Mouse (Mus musculus) hindbrain, embryonic 15.5 days (tissue): ENCODE measurements around the gene Bach1. TPM values are rescaled to one million over a fixed set of nuclear protein-coding genes. Genes with fewer than 3 reads are reported as not detected.

ENCODE experiments used
- ATAC-seq: fragments of 200-750 bp; cut with Nextera tagmentation; 2 replicates; pipeline ENCODE4 v1.8.0; 2017; ENCODE audit warnings: low read depth, moderate number of reproducible peaks, moderate TSS enrichment; ENCODE audit not compliant: low FRiP score
- H3K27ac ChIP-seq: fragments of 300-500 bp; sonication (generic); replicated peaks from 2 replicates; pipeline ENCODE4 v1.5.1; 2015; ENCODE audit warnings: mild to moderate bottlenecking, inconsistent platforms
- H3K27me3 ChIP-seq: fragments of 300-500 bp; sonication (generic); 2 replicates; pipeline ENCODE4 v1.6.1; 2015; ENCODE audit warnings: control low read depth, inconsistent platforms
- H3K36me3 ChIP-seq: fragments of 300-500 bp; sonication (generic); 2 replicates; pipeline ENCODE4 v1.6.1; 2015; ENCODE audit warnings: control low read depth, inconsistent platforms
- H3K4me1 ChIP-seq: fragments of 300-500 bp; sonication (generic); replicated peaks from 2 replicates; pipeline ENCODE4 v1.6.1; 2015; ENCODE audit warnings: control low read depth, inconsistent platforms
- H3K4me2 ChIP-seq: fragments of 300-500 bp; sonication (generic); 2 replicates; pipeline ENCODE4 v1.6.1; 2015; ENCODE audit warnings: moderate library complexity, mild to moderate bottlenecking, inconsistent platforms
- H3K4me3 ChIP-seq: fragments of 300-500 bp; sonication (generic); 2 replicates; pipeline ENCODE4 v1.5.1; 2015; ENCODE audit warnings: mild to moderate bottlenecking, inconsistent platforms
- H3K9ac ChIP-seq: fragments of 300-500 bp; sonication (generic); 2 replicates; pipeline ENCODE4 v1.6.1; 2015; ENCODE audit warnings: inconsistent platforms
- H3K9me3 ChIP-seq: fragments of 300-500 bp; sonication (generic); 2 replicates; pipeline ENCODE4 v1.6.1; 2016; ENCODE audit warnings: control low read depth, inconsistent platforms
- WGBS: fragments of 180-500 bp; shearing (Covaris S2); methylation state at CpG from one replicate; pipeline ENCODE4 v1.1.7; 2015; 5-methylcytosine and 5-hydroxymethylcytosine counted together
- polyA plus RNA-seq: library from polyadenylated mRNA; unstranded; fragments of >200 nt; fragmentation: Nextera tagmentation; extraction: Ambion mirVana; gene quantifications from 2 replicates; pipeline ENCODE4 v1.2.1, GENCODE M21; 2015

Gene Bach1
- polyA plus RNA-seq = 16.6 and 19.7 TPM in 2 replicates

DNA sequence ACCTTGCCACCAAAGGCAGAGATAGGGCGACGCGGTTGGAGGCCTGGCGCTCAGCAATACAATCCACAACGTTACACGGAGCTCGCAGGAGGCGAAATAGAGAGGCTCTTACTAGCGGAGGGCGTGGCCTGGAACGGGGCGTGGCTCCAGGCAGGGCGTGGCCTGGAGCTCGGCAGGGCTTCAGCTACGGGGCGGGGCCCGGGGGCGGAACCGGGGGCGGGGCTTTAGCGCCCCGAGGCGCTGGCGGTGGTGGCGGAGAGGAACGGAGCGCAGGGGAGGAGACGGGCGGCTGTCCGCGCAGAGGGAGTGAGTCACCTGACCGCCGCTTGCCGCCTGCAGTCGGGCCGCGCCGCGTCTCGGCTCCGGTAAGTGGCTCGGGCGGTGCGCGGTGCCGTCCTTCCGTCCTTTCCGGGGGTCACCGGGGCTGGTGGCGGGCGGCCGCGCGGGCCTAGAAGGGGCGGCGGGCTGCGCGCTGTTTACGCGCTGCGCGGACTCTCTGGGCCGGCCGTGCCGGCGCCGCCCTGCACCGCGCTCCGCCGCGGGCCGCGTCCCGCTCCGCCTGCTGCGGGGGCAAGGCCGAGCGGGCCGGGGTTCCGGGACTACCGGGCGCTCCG is at the start of gene Bach1:
Gene Bach1 (plus strand): TSS at position 254 of the 614 bp plus-strand sequence.
- WGBS = under 1% methylated on average over 63 of the region's 84 CpGs
- H3K4me3 ChIP-seq = peak within 1 kb of the TSS; percentile 84
- peak; percentile 94 for ATAC-seq
- peak within 1 kb of the TSS; percentile 94 for H3K27ac ChIP-seq
- peak within 1 kb of the TSS; percentile 72 for H3K4me2 ChIP-seq
- H3K36me3 ChIP-seq = no peaks in the 10 kb centered on the region
- H3K4me1 ChIP-seq = peaks cover 38% of the 10 kb centered on the region
- H3K9ac ChIP-seq = peak within 1 kb of the TSS; percentile 96
- H3K27me3 ChIP-seq = no peaks in the 10 kb centered on the region
- H3K9me3 ChIP-seq = no peaks in the 10 kb centered on the region

- H3K9me3 ChIP-seq = no peaks in the 10 kb centered on the region
- H3K9ac ChIP-seq = no peak overlapping the region
- no peak for ATAC-seq
- H3K4me3 ChIP-seq = no peak overlapping the region
- H3K27me3 ChIP-seq = no peaks in the 10 kb centered on the region
- H3K4me1 ChIP-seq = no peaks in the 10 kb centered on the region
- no peak overlapping the region for H3K4me2 ChIP-seq
- no peak overlapping the region for H3K27ac ChIP-seq
- WGBS = 46% methylated on average over 8 of the region's 8 CpGs
- no peaks in the 10 kb centered on the region for H3K36me3 ChIP-seq
Observed at GRCm38 (mm10) chr16:87652344-87652743, 46.4 kb upstream of the Bach1 start.

DNA sequence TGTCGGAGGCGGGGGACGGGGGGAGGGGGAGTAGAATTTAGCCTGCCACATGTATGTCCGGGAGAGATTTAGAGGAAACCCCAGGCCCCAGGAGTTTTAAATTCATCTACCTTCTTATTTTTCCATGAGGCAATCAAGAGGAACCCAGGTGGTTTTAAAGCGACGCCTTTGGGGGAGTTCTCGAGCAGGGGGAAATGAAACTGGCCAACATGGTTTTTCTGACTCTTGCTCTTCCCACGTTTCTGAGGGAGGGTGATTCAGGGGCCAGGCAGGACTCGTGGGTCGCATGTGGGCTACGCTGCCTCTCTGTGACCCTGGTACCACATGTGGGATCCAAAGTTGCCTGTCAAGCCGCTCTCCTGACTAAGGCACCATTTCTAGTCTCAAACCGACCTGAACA is 45.8 kb upstream of the Bach1 start:
- no peaks in the 10 kb centered on the region for H3K27me3 ChIP-seq
- H3K27ac ChIP-seq = no peak overlapping the region
- H3K4me3 ChIP-seq = no peak overlapping the region
- H3K36me3 ChIP-seq = no peaks in the 10 kb centered on the region
- 88% methylated on average over 13 of the region's 13 CpGs for WGBS
- ATAC-seq = no peak
- no peaks in the 10 kb centered on the region for H3K4me1 ChIP-seq
- no peak overlapping the region for H3K9ac ChIP-seq
- H3K9me3 ChIP-seq = no peaks in the 10 kb centered on the region
- H3K4me2 ChIP-seq = no peak overlapping the region

- 81% methylated on average over 11 of the region's 11 CpGs for WGBS
Observed at GRCm38 (mm10) chr16:87654016-87654575, 44.6 kb upstream of the Bach1 start.

DNA sequence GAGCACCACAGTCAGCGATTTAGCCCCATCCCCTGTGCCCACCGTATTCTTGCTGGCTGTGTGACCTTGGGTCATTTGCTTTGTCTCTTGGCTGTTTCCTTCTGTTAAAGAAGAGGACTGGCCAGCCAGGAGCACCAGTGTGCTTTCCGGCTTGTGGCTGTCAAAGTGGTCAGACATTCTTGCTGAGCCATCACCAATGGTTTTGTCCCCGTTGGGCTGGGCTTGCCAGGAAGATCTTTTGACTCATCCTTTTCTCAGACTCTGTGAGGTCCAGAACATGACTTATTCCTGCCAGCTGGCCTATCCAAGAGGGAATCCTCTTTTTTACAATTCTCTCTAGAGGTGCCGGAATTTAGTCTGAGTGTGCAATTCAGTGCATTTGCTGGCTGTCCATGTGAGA is 43.7 kb upstream of the Bach1 start:
- Histone ChIP-seq H3K4me3 (no peak overlapping the region), H3K4me1 (no peaks in the 10 kb centered on the region), H3K4me2 (no peak overlapping the region), H3K27ac (no peak overlapping the region), H3K27me3 (no peaks in the 10 kb centered on the region), H3K9me3 (no peaks in the 10 kb centered on the region), H3K36me3 (no peaks in the 10 kb centered on the region), H3K9ac (no peak overlapping the region)
- 68% methylated on average over 5 of the region's 5 CpGs for WGBS
- no peak for ATAC-seq

More at GRCm38 (mm10) chr16:87654016-87654575, 44.6 kb upstream of the Bach1 start:
- H3K9me3 ChIP-seq = no peaks in the 10 kb centered on the region
- H3K4me1 ChIP-seq = no peaks in the 10 kb centered on the region
- no peak overlapping the region for H3K4me2 ChIP-seq
- no peak overlapping the region for H3K9ac ChIP-seq
- H3K4me3 ChIP-seq = no peak overlapping the region
- ATAC-seq = no peak
- H3K27ac ChIP-seq = no peak overlapping the region
- H3K36me3 ChIP-seq = no peaks in the 10 kb centered on the region
- no peaks in the 10 kb centered on the region for H3K27me3 ChIP-seq

DNA sequence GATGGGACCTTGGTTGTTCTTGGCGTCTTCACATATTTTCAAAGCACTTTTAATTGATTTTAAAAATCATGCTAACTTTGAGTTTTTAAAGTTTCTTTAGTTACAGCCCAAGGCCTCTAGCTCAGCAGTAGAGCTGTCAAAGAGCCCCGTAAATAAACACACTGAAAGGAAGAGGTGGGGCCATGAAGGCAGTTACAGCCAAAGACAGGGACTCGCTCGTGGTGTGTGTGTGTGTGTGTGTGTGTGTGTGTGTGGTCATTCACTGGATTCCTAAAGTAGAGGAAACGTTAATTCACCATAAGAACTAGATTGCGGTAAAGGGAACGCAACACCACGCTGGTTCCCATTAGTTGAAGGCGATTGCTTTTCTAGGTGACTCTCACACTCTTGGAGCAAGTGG is 43.2 kb upstream of the Bach1 start:
- H3K4me3 ChIP-seq = no peak overlapping the region
- H3K36me3 ChIP-seq = no peaks in the 10 kb centered on the region
- no peak overlapping the region for H3K9ac ChIP-seq
- no peak for ATAC-seq
- no peaks in the 10 kb centered on the region for H3K9me3 ChIP-seq
- H3K4me2 ChIP-seq = no peak overlapping the region
- WGBS = 87% methylated on average over 9 of the region's 9 CpGs
- H3K4me1 ChIP-seq = no peaks in the 10 kb centered on the region
- H3K27ac ChIP-seq = no peak overlapping the region
- H3K27me3 ChIP-seq = no peaks in the 10 kb centered on the region

GRCm38 (mm10) chr16:87656771-87657170 is 42.0 kb upstream of the Bach1 start:
- Histone ChIP-seq H3K27ac (no peak overlapping the region), H3K27me3 (no peaks in the 10 kb centered on the region), H3K9me3 (no peaks in the 10 kb centered on the region), H3K4me3 (no peak overlapping the region), H3K9ac (no peak overlapping the region), H3K4me2 (no peak overlapping the region), H3K4me1 (no peaks in the 10 kb centered on the region), H3K36me3 (no peaks in the 10 kb centered on the region)
- ATAC-seq = no peak
- WGBS = 91% methylated on average over 4 of the region's 4 CpGs

DNA sequence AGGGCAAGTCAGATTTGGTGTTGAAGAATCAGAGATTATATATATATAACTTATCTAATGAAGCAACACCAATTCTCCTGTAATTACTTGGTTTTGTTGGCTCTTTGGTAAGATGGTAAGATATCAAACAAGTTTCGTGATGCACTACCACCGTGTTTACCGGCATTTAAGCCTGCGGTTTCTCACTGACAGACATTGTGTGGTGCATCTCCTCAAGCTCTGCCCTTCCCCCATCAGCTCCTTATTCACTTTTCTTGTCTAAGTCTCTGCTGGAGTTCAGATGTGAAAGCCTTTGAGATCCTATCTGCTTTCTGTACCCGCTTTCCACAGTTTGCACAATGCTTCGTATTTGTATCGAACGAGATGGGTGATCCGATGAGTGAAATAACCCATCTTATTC is 41.5 kb upstream of the Bach1 start:
- WGBS = 95% methylated on average over 9 of the region's 9 CpGs
- Histone ChIP-seq H3K4me3 (no peak overlapping the region), H3K4me1 (no peaks in the 10 kb centered on the region), H3K27me3 (no peaks in the 10 kb centered on the region), H3K36me3 (no peaks in the 10 kb centered on the region), H3K9ac (no peak overlapping the region), H3K27ac (no peak overlapping the region), H3K9me3 (no peaks in the 10 kb centered on the region), H3K4me2 (no peak overlapping the region)
- ATAC-seq = no peak

DNA sequence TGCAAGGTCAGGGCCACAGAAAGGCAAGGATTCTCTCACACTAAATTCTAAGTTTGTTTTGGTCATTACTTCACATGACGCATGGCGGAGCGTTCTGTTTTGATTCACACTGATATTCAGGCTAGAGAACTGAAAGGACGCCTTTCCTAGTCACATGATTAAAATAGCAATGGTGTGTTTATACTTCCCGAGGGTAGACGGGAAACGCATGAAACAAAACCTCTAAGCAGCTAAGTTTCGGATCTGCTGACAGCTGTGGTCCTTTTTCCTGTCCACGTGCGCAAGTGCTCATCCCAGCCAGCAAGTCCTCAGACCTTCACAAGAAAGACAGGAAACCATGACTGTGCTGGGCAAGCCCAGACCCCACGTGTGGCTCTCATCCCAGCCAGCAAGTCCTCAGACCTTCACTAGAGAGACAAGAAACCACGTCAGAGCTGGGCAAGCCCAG is 37.7 kb upstream of the Bach1 start:
- no peak overlapping the region for H3K4me2 ChIP-seq
- no peaks in the 10 kb centered on the region for H3K27me3 ChIP-seq

DNA sequence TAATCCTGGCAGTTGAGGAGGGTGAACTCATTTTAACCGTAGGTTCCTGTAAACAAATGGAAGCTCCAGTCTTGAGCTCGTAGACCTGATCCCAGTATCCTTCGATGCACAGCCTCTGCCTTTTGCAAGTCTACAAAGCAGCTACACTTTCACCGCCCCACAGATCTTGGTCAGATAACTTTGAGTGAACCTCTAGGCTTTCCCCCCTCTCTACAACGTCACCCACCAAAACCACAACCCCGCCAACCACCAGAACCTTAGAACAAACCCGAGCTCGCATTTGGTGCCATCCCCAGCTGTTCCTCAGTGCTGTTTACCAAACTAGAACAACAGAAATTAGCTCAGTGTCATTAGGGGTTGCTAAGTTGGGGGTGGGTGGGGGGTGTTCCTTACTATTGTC is 37.1 kb upstream of the Bach1 start:
- no peak overlapping the region for H3K4me2 ChIP-seq
- H3K4me1 ChIP-seq = no peaks in the 10 kb centered on the region
- H3K36me3 ChIP-seq = no peaks in the 10 kb centered on the region
- no peaks in the 10 kb centered on the region for H3K27me3 ChIP-seq
- no peaks in the 10 kb centered on the region for H3K9me3 ChIP-seq
- no peak overlapping the region for H3K9ac ChIP-seq
- no peak overlapping the region for H3K27ac ChIP-seq
- ATAC-seq = no peak
- 90% methylated on average over 8 of the region's 8 CpGs for WGBS
- no peak overlapping the region for H3K4me3 ChIP-seq

More for the DNA sequence above, 37.7 kb upstream of the Bach1 start:
- Histone ChIP-seq H3K36me3 (no peaks in the 10 kb centered on the region), H3K9me3 (no peaks in the 10 kb centered on the region), H3K9ac (no peak overlapping the region), H3K4me1 (no peaks in the 10 kb centered on the region), H3K27ac (no peak overlapping the region), H3K4me3 (no peak overlapping the region)
- 84% methylated on average over 12 of the region's 12 CpGs for WGBS
- no peak for ATAC-seq

- no peaks in the 10 kb centered on the region for H3K36me3 ChIP-seq
- no peaks in the 10 kb centered on the region for H3K27me3 ChIP-seq
- no peak overlapping the region for H3K9ac ChIP-seq
- no peak overlapping the region for H3K27ac ChIP-seq
- no peak overlapping the region for H3K4me3 ChIP-seq
- H3K4me2 ChIP-seq = no peak overlapping the region
- ATAC-seq = no peak
- no peaks in the 10 kb centered on the region for H3K9me3 ChIP-seq
- 79% methylated on average over 2 of the region's 2 CpGs for WGBS
- H3K4me1 ChIP-seq = no peaks in the 10 kb centered on the region
Observed at GRCm38 (mm10) chr16:87662528-87662927, 36.2 kb upstream of the Bach1 start.

- Histone ChIP-seq H3K36me3 (no peaks in the 10 kb centered on the region), H3K27ac (no peak overlapping the region), H3K9me3 (no peaks in the 10 kb centered on the region), H3K4me1 (no peaks in the 10 kb centered on the region), H3K9ac (no peak overlapping the region), H3K4me3 (no peak overlapping the region), H3K27me3 (no peaks in the 10 kb centered on the region), H3K4me2 (no peak overlapping the region)
- ATAC-seq = no peak
- WGBS = 84% methylated on average over 6 of the region's 6 CpGs
Observed at GRCm38 (mm10) chr16:87663890-87664289, 34.9 kb upstream of the Bach1 start.

DNA sequence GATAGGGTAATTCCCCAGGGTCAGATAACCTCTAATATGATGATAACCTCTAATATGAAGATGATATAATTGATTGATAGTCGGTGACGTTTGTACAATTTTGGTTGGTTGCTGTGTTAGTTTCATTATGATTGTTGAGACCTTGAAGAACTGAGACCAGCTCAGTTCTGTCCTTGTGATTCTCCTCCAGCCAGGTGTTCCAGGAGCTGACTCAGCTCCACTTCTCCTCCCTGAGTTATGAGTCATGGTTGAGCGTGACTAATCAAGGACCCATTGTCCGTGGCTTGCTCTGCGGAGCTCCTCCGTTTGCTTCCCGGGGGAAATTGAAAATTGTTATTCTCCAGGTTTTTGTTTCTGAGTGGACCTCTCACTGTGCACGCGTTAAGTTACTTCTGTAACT is 33.5 kb upstream of the Bach1 start:
- Histone ChIP-seq H3K9ac (no peak overlapping the region), H3K4me2 (no peak overlapping the region), H3K27me3 (no peaks in the 10 kb centered on the region), H3K4me1 (no peaks in the 10 kb centered on the region), H3K4me3 (no peak overlapping the region), H3K36me3 (no peaks in the 10 kb centered on the region), H3K9me3 (no peaks in the 10 kb centered on the region), H3K27ac (no peak overlapping the region)
- no peak for ATAC-seq
- WGBS = 51% methylated on average over 9 of the region's 9 CpGs
